Mouse (Mus musculus) embryonic fibroblast, embryonic 13.5 days (primary cell): Measurements from ENCODE around the gene Pnldc1.

Source experiments
- CTCF ChIP-seq: IDR thresholded peaks from 2 replicates; pipeline ENCODE4 v1.5.1; 2011; ENCODE audit warnings: mild to moderate bottlenecking, control low read depth, low read length, moderate library complexity, borderline replicate concordance; ENCODE audit not compliant: insufficient read depth
- POLR2A ChIP-seq: IDR thresholded peaks from 2 replicates; pipeline ENCODE4 v1.6.1; 2011; ENCODE audit warnings: low read depth, mild to moderate bottlenecking, control low read depth, low read length, moderate library complexity

- TF ChIP-seq POLR2A (no peak), CTCF (no peak)
Observed at GRCm38 (mm10) chr17:12925001-12925400, 15.0 kb upstream of the Pnldc1 start.
